Mouse (Mus musculus) lung, embryonic 14.5 days (tissue): ENCODE results near the gene Ets2. TPM values are rescaled to one million over a fixed set of nuclear protein-coding genes. Genes with fewer than 3 reads are reported as not detected.
A peak's percentile ranks its signal among the peaks of the same experiment; 100 is the strongest.

Experiments
- ATAC-seq: fragments of 200-750 bp; cut with Nextera tagmentation; 2 replicates; pipeline ENCODE4 v1.8.0; 2017; ENCODE audit warnings: mild to moderate bottlenecking, moderate TSS enrichment, moderate library complexity; ENCODE audit not compliant: insufficient read depth
- DNase-seq: peaks from one replicate; pipeline ENCODE4 v3.0.0-alpha.2; 2015
- H3K27ac ChIP-seq: fragments of 300-500 bp; sonication (generic); 2 replicates; pipeline ENCODE4 v1.5.1; 2014; ENCODE audit warnings: low read depth, mild to moderate bottlenecking, moderate library complexity
- H3K27me3 ChIP-seq: fragments of 300-500 bp; sonication (generic); 2 replicates; pipeline ENCODE4 v1.6.1; 2014; ENCODE audit warnings: low read length, control low read depth; ENCODE audit not compliant: insufficient read depth
- H3K36me3 ChIP-seq: fragments of 300-500 bp; sonication (generic); 2 replicates; pipeline ENCODE4 v1.6.1; 2014; ENCODE audit warnings: control low read depth; ENCODE audit not compliant: insufficient read depth
- H3K4me1 ChIP-seq: fragments of 300-500 bp; sonication (generic); 2 replicates; pipeline ENCODE4 v1.6.1; 2014; ENCODE audit warnings: antibody characterized with exemption, control low read depth; ENCODE audit not compliant: insufficient read depth
- H3K4me2 ChIP-seq: fragments of 300-500 bp; sonication (generic); 2 replicates; pipeline ENCODE4 v1.6.1; 2014; ENCODE audit warnings: mild to moderate bottlenecking
- H3K4me3 ChIP-seq: fragments of 300-500 bp; sonication (generic); 2 replicates; pipeline ENCODE4 v1.5.1; 2014; ENCODE audit warnings: low read depth, low read length
- H3K9ac ChIP-seq: fragments of 300-500 bp; sonication (generic); 2 replicates; pipeline ENCODE4 v1.6.1; 2014
- H3K9me3 ChIP-seq: fragments of 300-500 bp; sonication (generic); 2 replicates; pipeline ENCODE4 v1.6.1; 2016; ENCODE audit warnings: low read depth, low read length, control low read depth
- CTCF ChIP-seq: IDR thresholded peaks from 2 replicates; pipeline ENCODE4 v1.5.1; 2016; ENCODE audit warnings: antibody characterized with exemption, low read depth
- WGBS: fragments of 180-500 bp; shearing (Covaris S2); extraction: QIAGEN DNeasy Blood & Tissue Kit; methylation state at CpG from one replicate; pipeline ENCODE4 v1.1.7; 2014; 5-methylcytosine and 5-hydroxymethylcytosine counted together
- polyA plus RNA-seq: library from polyadenylated mRNA; unstranded; fragments of >200 nt; fragmentation: Nextera tagmentation; extraction: Ambion mirVana; gene quantifications from 2 replicates; pipeline ENCODE4 v1.2.1, GENCODE M21; 2014

Ets2 gene
- polyA plus RNA-seq, 1 experiment from 2014 or later: 72.6 TPM

- no peak overlapping the region for H3K4me3 ChIP-seq
- TF ChIP-seq CTCF: no peak
- H3K4me2 ChIP-seq: no peak overlapping the region
- H3K36me3 ChIP-seq: peaks cover 85% of the 10 kb centered on the region
- no peak overlapping the region for H3K9ac ChIP-seq
- WGBS: 94% methylated on average over 6 of the region's 6 CpGs
- H3K27me3 ChIP-seq: no peaks in the 10 kb centered on the region
- no peak overlapping the region for H3K27ac ChIP-seq
- H3K9me3 ChIP-seq: peaks cover 2% of the 10 kb centered on the region; the same call in 1 of the 2 replicates
- H3K4me1 ChIP-seq: no peaks in the 10 kb centered on the region
- no peak for DNase-seq
- no peak for ATAC-seq
Observed at GRCm38 (mm10) chr16:95717631-95718030, 15.8 kb downstream of the Ets2 start.

- H3K9ac ChIP-seq: no peak overlapping the region
- WGBS: 93% methylated on average over 4 of the region's 4 CpGs
- H3K4me1 ChIP-seq: no peaks in the 10 kb centered on the region
- TF ChIP-seq CTCF: no peak
- no peak overlapping the region for H3K4me3 ChIP-seq
- ATAC-seq: no peak
- no peak overlapping the region for H3K27ac ChIP-seq
- H3K36me3 ChIP-seq: peaks cover 84% of the 10 kb centered on the region
- no peak for DNase-seq
- no peaks in the 10 kb centered on the region for H3K27me3 ChIP-seq
- H3K4me2 ChIP-seq: no peak overlapping the region
- peaks cover 3% of the 10 kb centered on the region; the same call in 1 of the 2 replicates for H3K9me3 ChIP-seq
Observed at GRCm38 (mm10) chr16:95718119-95718518, 16.2 kb downstream of the Ets2 start.

GRCm38 (mm10) chr16:95720532-95720931 lies 18.7 kb downstream of the Ets2 start:
- no peak for TF ChIP-seq CTCF
- no peak overlapping the region for H3K4me2 ChIP-seq
- peaks cover 3% of the 10 kb centered on the region; the same call in 1 of the 2 replicates for H3K9me3 ChIP-seq
- no peak overlapping the region for H3K27ac ChIP-seq
- peaks cover 64% of the 10 kb centered on the region for H3K36me3 ChIP-seq
- 81% methylated on average over 8 of the region's 8 CpGs for WGBS
- H3K4me3 ChIP-seq: no peak overlapping the region
- DNase-seq (no peak), ATAC-seq (no peak)
- no peak overlapping the region for H3K9ac ChIP-seq
- H3K4me1 ChIP-seq: no peaks in the 10 kb centered on the region
- H3K27me3 ChIP-seq: no peaks in the 10 kb centered on the region

- WGBS: 73% methylated on average over 2 of the region's 2 CpGs
- Histone ChIP-seq H3K9ac (no peak overlapping the region), H3K4me2 (no peak overlapping the region), H3K4me3 (no peak overlapping the region), H3K4me1 (0 out of 2 replicates have a peak, but pooled peaks cover 2% of the 10 kb centered on the region), H3K27me3 (no peaks in the 10 kb centered on the region), H3K9me3 (peaks cover 3% of the 10 kb centered on the region; the same call in 1 of the 2 replicates), H3K36me3 (peaks cover 27% of the 10 kb centered on the region), H3K27ac (no peak overlapping the region)
- DNase-seq: no peak
- no peak for ATAC-seq
- no peak for TF ChIP-seq CTCF
Observed at GRCm38 (mm10) chr16:95724251-95724650, 22.4 kb downstream of the Ets2 start.

GRCm38 (mm10) chr16:95724776-95725175 lies 22.9 kb downstream of the Ets2 start:
- Histone ChIP-seq H3K9ac (no peak overlapping the region), H3K36me3 (peaks cover 22% of the 10 kb centered on the region), H3K4me3 (no peak overlapping the region), H3K27me3 (no peaks in the 10 kb centered on the region), H3K4me2 (no peak overlapping the region), H3K9me3 (peaks cover 3% of the 10 kb centered on the region; the same call in 1 of the 2 replicates), H3K27ac (no peak overlapping the region), H3K4me1 (0 out of 2 replicates have a peak, but pooled peaks cover 2% of the 10 kb centered on the region)
- TF ChIP-seq CTCF: no peak
- no peak for ATAC-seq
- no peak for DNase-seq
- 78% methylated on average over 5 of the region's 5 CpGs for WGBS

GRCm38 (mm10) chr16:95726802-95727201 lies 24.9 kb downstream of the Ets2 start:
- no peak overlapping the region for H3K4me3 ChIP-seq
- H3K9me3 ChIP-seq: peaks cover 3% of the 10 kb centered on the region; the same call in 1 of the 2 replicates
- H3K27ac ChIP-seq: no peak overlapping the region
- no peak overlapping the region for H3K9ac ChIP-seq
- 0 out of 2 replicates have a peak, but pooled peaks cover 2% of the 10 kb centered on the region for H3K4me1 ChIP-seq
- DNase-seq: no peak
- no peaks in the 10 kb centered on the region for H3K27me3 ChIP-seq
- ATAC-seq: no peak
- H3K36me3 ChIP-seq: peaks cover 2% of the 10 kb centered on the region; the same call in 1 of the 2 replicates
- H3K4me2 ChIP-seq: no peak overlapping the region
- WGBS: 85% methylated on average over 4 of the region's 4 CpGs
- TF ChIP-seq CTCF: no peak

- H3K27ac ChIP-seq: no peak overlapping the region
Observed at GRCm38 (mm10) chr16:95728453-95729435, 26.9 kb downstream of the Ets2 start.

More at GRCm38 (mm10) chr16:95728453-95729435, 26.9 kb downstream of the Ets2 start:
- WGBS: 58% methylated on average over 10 of the region's 10 CpGs
- peak; percentile 86 for DNase-seq
- no peaks in the 10 kb centered on the region for H3K36me3 ChIP-seq
- no peaks in the 10 kb centered on the region for H3K27me3 ChIP-seq
- H3K4me2 ChIP-seq: peak overlapping the region; percentile 23; the same call in 1 of the 2 replicates
- H3K9ac ChIP-seq: no peak overlapping the region
- no peak for TF ChIP-seq CTCF
- no peak overlapping the region for H3K4me3 ChIP-seq
- H3K4me1 ChIP-seq: 0 out of 2 replicates have a peak, but pooled peaks cover 2% of the 10 kb centered on the region
- H3K9me3 ChIP-seq: no peaks in the 10 kb centered on the region
- ATAC-seq: peak; percentile 79
